Mouse (Mus musculus): ENCODE measurements at regions not wholly inside any gene's neighbourhood (a gene's known extent, or its start where the extent isn't known, plus 50 kb on each side); places are given as distances from the start of the nearest gene placed in this dataset.

DNA sequence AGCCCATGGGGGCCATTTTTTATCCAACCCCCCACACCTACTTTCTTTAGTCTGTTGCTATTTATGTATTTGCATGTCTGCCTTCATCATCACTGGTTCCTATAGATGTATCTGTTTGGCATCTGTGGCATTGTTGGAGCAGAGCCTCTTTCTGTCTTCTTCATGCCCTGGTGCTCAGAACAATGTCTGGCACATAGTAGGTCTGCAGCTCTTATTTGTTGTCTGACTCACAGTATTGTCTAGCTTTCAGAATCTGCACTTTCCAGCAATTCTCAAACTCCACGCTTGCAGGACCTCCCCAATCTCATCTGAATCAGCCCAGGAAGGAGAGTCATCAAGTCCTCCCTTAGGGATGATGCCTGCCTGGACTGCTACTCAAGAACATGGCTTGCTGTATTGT, 82.9 kb upstream of the Aldh1b1 start:
- ATAC-seq (replicated peaks; ENCODE audit: low FRiP score, low TSS enrichment, poor library complexity, severe bottlenecking): no peak

DNA sequence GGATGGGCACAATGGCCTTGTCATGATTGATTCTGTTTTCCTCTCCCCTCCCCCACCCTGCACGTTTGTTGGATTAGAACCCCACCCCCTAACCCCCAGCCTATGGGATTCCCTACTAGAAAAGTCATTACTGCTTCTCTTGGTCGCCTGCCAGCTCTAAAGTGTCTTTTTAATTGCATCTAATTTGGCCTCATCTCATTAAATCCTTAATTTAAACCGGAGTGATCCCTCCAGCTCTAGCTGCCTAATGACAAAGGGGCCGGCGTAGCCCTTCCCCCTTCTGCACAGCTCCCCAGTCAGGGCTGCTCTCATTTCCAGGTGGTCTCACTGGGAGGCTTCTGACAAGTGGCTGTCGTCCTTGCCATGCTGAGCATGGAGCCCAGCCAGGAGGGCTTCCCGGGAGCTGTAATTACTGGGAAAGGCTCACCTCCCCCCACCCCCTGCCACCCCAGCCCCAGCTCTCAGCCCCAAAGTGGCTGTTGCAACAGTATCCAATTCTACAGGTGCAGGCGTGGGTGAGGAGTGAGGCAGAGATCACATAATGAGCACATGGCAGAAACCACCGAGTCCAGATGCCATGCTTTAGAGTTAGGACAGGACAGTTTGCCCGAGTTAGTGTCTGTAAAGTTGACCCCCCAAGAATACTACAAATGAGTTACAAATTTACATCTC, 84.8 kb upstream of the Aldh1b1 start:
- no peak for ATAC-seq (replicated peaks; ENCODE audit: low FRiP score, low TSS enrichment, poor library complexity, severe bottlenecking)

DNA sequence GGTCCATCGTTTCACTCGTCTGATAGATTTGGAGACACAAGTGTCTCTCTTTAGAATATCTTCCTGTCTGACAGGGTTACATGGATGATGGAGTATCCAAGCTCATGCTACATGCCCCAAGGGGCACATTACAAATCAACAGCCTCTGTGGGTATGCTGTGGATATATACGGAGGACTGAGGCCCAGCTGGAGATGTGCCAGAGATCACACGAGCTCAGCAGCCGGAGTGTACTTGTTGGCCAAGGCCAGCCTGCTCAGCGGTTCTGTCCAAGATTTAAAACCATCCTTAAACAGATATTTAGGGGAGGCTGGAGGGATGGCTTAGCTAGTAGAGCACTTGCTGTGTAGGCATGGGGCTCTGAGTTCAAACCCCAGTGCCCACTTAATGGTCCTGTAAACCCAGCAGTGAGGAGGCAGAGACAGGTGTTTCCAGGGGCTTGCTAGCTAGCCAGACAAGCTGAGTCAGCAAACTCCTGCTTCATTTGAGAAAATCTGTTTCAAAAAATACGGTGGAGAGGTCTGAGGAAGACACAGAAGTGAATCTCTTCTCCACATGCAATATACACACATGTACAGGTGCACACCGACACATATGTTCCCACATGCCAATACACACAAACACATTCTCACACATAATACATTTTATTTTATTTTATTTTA, 85.6 kb upstream of the Aldh1b1 start:
- ATAC-seq (replicated peaks; ENCODE audit: low FRiP score, low TSS enrichment, poor library complexity, severe bottlenecking): no peak

DNA sequence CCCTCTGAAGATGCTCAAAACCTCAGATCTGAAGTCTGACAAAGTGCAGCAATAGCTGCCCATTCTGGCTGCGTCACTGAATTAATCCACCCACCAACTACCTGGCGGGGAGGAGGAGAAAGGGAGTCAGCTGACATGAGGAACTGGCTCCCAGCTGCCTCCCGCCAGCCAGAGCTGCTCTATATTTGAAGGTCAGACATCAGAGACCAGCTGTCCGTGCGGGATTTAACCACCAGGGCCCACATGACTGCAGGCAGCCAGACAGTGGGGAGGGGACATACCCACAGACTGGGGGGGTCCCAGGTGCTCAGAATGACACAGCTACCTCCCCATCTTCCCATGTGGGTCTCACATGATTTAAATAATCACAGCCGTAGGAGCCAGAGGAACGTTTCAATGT, 94.8 kb upstream of the Aldh1b1 start:
- ATAC-seq (replicated peaks; ENCODE audit: low FRiP score, low TSS enrichment, poor library complexity, severe bottlenecking): no peak

DNA sequence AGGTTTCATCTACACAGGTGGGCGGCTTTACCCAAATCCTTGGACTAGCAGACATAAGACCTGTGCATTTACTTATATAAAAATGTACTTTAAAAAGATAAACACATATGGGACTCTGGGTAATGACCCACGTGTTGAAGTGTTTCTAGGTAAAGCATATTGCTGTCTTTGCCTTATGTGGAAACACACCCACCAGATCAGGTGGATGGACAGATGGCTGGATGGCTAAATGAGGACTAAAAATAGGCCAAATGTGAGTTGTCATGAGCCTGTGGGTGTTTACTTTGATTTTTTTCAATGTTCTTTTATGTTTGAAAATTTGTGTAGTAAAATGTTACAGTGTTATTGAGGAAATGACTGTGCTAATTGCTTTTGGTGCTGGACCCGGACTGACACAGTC, 99.2 kb upstream of the Aldh1b1 start:
- no peak for ATAC-seq (replicated peaks; ENCODE audit: low FRiP score, low TSS enrichment, poor library complexity, severe bottlenecking)

DNA sequence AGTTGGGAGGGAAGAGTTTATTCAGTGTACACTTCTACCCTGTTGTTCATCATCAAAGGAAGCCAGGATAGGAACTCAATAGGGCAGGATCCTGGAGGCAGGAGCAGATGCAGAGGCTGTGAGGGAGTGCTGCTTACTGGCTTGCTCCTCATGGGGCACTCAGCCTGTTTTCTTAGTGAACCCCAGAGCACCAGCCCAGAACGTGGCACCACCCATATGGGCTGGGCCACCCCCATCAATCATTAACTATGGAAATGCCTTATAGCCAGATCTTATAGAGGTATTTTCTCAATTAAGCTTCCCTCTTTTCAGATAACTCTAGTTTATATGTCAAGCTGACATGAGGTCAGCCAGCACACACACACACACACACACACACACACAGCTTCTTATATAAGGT, 103.6 kb upstream of the Aldh1b1 start:
- ATAC-seq (replicated peaks; ENCODE audit: low FRiP score, low TSS enrichment, poor library complexity, severe bottlenecking): no peak

DNA sequence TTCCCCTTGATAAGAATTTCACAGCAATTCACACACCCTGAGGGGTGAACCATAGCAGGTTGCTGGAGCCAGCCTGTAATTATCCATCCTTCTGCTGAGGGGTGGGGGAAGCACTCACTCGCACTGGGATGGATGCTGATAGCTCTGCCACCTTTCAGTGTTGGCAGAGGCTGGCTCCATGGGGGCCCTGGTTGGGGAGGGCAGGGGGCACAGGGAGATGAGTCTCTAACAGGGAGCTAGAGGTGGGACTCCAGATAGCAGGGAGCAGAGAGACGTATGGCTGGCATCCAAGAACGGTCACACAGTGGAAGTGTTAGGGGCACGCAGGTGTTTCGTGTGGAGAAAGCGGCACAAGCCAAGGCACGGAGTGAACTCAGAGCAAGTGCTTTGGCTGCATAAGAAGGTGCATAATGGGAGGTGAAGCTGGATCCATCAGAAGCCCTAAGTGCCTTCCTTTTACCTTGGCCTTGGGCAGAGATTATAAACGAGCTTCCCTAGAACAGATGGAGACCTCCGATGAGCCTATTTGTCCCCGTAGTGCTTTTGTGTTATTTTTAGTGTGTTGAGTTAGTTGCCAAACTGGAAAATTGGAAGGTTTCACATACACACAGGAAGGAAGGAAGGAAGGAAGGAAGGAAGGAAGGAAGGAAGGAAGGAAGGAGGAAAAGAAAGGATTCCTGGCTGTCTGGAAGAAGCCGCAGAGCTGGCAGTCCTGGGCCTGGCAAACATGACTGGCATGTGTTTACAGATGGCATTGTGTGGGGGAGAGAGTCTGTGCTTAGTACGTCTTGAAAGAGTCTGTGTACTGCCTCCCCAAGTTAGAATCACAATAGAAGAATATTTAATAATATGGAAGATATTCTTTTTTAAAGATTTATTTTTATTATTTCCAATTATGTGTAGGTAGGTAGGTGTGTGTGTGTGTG, 108.6 kb upstream of the Aldh1b1 start:
- no peak for ATAC-seq (replicated peaks; ENCODE audit: low FRiP score, low TSS enrichment, poor library complexity, severe bottlenecking)

DNA sequence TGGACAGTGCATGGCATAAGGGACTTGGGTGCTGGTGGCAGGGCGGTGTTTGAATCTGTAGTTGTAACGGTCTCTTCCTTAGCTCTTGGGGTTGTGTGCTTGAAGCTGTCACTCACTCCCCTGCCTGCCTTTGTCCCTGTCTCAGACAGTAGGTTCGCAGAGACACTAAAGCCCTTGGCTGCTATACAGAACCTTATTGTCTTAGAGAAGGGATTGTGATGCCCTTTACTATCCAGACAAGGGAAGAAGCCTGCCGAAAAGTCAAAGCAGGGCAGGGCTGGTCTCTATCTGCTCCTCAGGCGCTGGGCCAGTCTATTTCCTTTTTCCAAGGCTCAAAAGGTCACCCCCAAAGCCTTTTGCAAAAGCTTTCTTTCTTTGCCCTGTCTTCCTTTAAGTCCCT, 109.2 kb upstream of the Aldh1b1 start:
- no peak for ATAC-seq (replicated peaks; ENCODE audit: low FRiP score, low TSS enrichment, poor library complexity, severe bottlenecking)

DNA sequence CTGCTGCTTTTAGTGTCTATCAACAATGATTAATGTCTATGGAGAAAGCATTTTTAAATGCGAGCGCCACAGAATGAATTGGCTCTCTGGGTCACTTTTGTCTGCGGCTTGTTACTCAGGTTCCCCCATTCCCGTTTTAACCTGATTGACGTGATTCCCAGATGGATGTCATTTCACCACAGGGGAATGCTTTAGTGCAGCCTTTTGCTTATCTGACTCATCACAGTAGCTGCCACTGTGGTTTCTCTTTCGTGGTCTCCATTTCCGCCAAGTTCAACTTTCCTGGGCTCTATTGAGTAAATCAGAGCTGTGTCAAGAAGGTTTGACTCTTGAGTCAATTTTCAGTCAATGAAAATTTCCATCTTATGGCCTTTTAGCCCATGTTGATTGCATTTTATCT, 110.6 kb upstream of the Aldh1b1 start:
- ATAC-seq (replicated peaks; ENCODE audit: low FRiP score, low TSS enrichment, poor library complexity, severe bottlenecking): no peak

DNA sequence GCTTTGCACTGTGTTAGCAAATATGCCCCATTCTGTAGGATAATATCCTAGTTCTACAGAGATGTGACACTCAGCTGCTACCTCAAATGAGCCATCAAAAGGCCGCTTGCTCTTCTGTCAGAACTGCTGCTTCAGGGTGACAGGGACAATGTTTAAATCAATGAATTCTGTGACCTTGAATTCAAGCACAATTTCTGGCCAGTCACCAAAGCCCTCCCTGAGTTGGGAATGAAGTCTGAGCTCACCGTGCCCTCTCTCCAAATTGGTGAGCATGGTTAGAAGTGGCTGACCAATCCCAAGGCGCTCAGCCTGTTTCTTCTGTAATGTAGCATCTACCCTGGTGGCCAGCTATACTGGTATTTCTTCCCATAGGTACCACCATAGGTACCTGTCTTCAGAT, 113.8 kb upstream of the Aldh1b1 start:
- ATAC-seq (replicated peaks; ENCODE audit: low FRiP score, low TSS enrichment, poor library complexity, severe bottlenecking): no peak

DNA sequence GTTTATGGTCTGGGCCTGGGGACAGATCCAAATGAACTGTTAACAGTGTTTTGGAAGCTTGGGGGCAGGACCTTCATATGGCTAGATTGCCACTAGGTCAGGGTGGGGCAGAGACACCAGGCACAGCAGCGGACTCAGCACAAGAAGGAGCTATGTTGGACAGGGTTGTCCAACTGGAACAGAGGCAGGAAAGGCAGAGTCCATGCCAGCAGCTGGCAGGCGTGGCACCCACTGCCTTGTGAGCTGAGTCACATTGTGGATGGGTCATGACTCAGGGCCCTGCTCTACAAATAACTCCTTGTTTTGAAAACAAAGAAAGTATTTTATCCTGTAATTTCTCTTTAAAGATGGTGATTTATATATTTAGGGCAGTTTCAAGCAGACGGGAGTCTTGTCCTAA, 115.6 kb upstream of the Aldh1b1 start:
- no peak for ATAC-seq (replicated peaks; ENCODE audit: low FRiP score, low TSS enrichment, poor library complexity, severe bottlenecking)

DNA sequence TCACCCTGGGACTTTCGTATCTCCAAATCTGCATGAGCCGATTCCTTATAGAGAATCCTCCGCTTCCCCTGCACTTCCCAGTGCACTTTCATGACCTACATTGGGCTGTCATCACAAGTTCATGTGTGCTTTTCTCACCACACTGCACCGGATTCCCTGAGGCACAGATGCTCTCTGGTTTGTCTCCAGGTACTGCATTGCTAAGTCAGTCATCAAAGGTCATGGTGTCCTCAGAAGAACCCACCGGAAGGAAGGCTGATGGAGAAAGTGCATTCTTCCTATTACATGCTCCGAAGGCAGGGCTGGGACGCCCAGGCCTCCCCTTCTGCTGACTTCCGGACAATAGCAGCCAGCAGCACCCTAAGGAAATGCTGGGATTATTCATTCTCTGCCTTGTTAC, 116.1 kb upstream of the Aldh1b1 start:
- no peak for ATAC-seq (replicated peaks; ENCODE audit: low FRiP score, low TSS enrichment, poor library complexity, severe bottlenecking)

DNA sequence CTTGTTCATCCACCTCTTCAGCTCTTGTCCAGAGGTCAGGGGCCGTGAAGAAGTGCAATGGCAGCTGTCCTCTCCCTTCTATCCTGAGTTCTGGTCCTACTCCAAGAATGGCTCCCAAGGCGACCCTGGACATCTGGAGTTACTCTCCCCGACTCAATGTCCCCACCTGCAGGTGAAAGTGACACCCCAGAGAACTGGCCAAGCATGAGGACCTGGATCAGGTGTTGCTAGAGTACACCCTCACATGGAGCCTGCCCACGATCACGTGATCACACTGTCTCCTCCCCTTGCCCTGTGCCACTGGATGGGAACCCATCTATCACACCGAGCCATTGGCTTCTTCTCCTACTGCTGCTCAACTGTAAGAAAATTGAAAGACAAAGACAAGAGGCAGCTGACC, 122.7 kb upstream of the Aldh1b1 start:
- ATAC-seq (replicated peaks; ENCODE audit: low FRiP score, low TSS enrichment, poor library complexity, severe bottlenecking): no peak

DNA sequence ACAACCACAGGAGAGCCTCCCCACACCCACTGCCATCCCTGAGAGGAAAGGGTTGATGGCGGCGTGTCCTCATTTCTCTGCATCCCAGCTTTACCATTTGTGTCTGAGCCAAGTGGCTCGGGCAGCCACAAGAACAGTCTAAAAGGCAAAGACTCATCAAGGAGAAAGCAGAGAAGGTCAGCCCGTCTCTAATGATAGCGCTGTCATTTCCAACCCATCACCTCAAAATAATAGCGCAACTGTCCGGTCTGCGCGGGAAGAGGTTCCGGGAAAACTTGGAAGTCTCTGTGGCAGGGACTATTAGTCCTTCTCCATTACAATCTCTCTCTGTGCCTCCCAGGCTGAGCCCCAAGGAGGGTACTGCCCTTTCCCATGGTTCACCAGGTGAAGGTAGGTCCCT, 124.5 kb upstream of the Aldh1b1 start:
- no peak for ATAC-seq (replicated peaks; ENCODE audit: low FRiP score, low TSS enrichment, poor library complexity, severe bottlenecking)

DNA sequence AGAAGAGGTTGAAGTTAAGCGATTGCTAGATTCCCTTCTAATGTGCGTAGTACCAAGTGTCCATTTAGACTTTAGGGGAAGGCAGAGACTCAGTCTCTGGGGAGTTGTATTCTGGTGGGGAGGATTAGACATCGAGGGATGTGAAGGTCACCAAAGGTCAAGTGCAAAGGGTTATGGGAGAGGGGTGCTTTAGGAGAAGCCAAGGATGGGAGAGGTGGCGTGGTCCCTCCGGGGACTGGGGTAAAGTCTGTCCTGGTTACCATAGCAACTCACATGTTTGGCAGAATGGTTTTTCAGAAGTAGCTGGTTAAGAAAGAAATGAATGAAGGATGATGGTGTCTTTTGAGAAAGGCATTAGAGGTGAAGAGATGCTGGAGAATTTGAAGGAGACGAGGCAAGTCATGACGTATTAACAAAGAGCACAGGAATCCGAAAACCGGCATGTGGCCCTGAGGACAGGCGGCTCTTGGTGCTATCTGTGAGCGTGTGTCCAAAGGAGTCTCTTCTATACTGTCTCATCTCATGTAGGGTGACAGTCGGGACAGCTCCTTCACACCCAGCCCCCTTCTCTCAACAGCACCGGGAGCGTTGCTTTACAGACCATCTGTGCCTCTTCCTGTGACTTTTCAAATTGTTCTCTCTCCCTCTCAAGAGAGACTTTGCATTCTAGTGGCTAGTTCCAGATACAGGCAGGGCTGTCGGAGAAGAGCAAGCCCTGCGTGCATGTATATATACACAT, 125.6 kb upstream of the Aldh1b1 start:
- ATAC-seq (replicated peaks; ENCODE audit: low FRiP score, low TSS enrichment, poor library complexity, severe bottlenecking): no peak

DNA sequence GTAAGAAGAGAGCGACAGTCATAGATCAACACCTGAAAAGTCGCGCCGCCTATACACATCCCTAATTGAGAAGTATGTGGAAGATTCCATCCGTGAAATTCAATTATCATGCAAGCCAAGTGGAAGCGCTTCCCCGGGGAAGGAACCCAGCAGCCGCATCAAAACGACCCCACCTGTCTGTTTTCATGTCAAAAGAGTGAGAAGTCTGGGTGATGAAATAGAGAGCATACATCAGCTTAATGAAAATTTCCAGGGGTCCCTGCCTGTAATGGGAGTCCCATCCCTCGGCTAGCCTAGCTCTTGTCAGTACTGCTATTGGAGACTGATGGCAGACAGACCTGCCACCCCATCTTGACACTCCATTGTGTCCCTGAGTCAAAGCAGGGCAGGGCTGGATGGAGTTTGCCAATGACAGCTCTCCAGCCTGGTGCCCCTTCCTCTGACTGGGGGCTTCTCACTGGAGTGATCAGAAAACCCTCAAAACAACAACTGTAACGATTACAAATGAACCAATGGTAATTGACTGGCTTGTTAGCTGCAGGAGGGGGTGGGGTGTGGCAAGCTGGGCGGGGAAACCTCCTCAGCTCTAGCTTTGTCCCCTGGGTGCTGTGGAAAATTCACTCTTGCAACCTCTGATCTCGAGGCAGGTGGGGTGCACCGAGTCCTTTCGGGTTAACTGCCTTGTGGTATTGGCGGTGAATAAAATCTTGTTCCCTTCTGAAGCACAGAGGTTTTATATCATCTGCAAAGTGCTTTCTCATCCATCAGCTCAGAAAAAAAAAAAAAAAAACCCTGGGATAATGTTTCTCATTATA, 126.4 kb upstream of the Aldh1b1 start:
- no peak for ATAC-seq (replicated peaks; ENCODE audit: low FRiP score, low TSS enrichment, poor library complexity, severe bottlenecking)

DNA sequence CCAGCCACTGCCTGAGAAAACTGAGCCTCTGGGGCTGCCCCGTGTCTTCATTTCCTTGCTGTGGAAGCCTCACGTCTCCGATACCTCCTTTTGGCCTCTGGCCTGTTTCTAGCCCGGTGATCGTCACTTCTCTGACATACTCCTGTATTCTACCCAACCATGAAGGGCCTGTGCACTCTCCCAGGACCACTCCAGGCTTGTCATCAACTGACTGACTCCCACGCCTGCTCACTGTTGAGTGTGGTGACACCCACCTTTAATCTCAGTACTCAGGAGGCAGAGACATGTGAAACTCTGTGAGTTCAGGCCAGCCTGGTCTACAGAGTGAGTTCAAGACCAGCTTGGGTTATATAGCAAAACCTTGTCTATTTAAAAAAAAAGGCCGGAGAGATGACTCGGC, 132.1 kb upstream of the Shb start:
- ATAC-seq (replicated peaks; ENCODE audit: low FRiP score, low TSS enrichment, poor library complexity, severe bottlenecking): no peak

DNA sequence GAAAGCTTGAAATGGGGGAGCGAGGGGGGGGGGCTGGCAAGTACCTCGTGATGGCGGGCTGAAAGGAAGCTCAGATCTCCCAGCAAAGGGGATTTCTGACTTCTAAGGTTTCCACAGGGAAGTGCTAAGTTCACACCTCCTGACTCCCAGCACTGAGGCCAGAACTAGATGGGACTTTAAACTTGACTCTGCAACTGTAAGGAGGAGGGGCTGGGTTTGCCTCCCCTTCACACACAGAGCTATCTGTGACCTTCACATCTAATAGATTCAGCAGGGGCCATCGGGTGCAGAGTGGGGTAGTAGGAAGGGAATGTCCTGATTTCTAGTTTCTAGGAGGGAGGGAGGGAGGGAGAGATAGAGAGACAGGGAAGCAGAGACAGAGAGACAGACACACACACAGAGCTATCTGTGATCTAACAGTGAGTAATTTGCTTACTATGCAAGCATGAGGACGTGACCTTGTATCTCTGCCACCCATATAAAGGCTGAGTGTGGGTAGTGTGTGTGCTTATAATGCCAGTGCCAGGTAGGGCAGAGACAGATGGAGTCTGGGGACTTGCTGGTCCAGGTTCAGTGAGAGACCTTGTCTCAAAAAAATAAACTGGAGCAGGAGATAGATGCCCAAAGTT, 125.2 kb upstream of the Shb start:
- no peak for ATAC-seq (replicated peaks; ENCODE audit: low FRiP score, low TSS enrichment, poor library complexity, severe bottlenecking)

DNA sequence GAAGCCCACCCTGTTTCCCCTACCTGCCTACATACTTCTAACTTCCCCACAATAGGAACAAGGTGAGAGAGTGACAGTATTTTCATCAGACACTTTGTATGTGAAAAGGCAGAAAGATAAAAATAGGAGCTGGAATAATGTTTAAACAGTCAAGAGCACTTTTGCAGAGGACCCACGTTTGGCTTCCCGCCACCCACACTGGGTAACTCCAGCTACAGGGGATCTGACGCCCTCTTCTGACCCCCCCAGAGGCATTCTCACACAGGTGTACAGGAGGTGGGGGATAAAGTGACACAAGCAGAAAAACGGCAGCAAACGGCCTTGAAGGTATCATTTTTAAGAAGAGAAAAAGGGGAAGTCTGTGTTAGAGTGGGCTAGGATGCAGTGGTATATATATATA, 123.5 kb upstream of the Shb start:
- ATAC-seq (replicated peaks; ENCODE audit: low FRiP score, low TSS enrichment, poor library complexity, severe bottlenecking): no peak
